Mouse (Mus musculus) intestine, embryonic 14.5 days (tissue): ENCODE results near the gene Aldh1a1. TPM values are rescaled to one million over a fixed set of nuclear protein-coding genes. Genes with fewer than 3 reads are reported as not detected.

Experiments used
- ATAC-seq: fragments of 200-750 bp; cut with Nextera tagmentation; replicated peaks from 2 replicates; pipeline ENCODE4 v1.8.0; 2017; ENCODE audit warnings: low read depth, moderate number of reproducible peaks, moderate TSS enrichment, moderate library complexity; ENCODE audit not compliant: low FRiP score, low TSS enrichment
- DNase-seq: peaks from one replicate; pipeline ENCODE4 v3.0.0-alpha.2; 2018; ENCODE audit warnings: low spot score
- H3K27ac ChIP-seq: fragments of 300-500 bp; sonication (generic); 2 replicates; pipeline ENCODE4 v1.5.1; 2014; ENCODE audit warnings: low read depth, mild to moderate bottlenecking, control low read depth
- H3K27me3 ChIP-seq: fragments of 300-500 bp; sonication (generic); replicated peaks from 2 replicates; pipeline ENCODE4 v1.6.1; 2014; ENCODE audit warnings: low read length, control low read depth; ENCODE audit not compliant: control insufficient read depth, insufficient read depth
- H3K36me3 ChIP-seq: fragments of 300-500 bp; sonication (generic); 2 replicates; pipeline ENCODE4 v1.6.1; 2014; ENCODE audit warnings: low read length, control low read depth; ENCODE audit not compliant: control insufficient read depth, insufficient read depth
- H3K4me1 ChIP-seq: fragments of 300-500 bp; sonication (generic); replicated peaks from 2 replicates; pipeline ENCODE4 v1.6.1; 2014; ENCODE audit warnings: low read length, control low read depth, mixed read lengths; ENCODE audit not compliant: control insufficient read depth, insufficient read depth
- H3K4me2 ChIP-seq: fragments of 300-500 bp; sonication (generic); 2 replicates; pipeline ENCODE4 v1.6.1; 2014; ENCODE audit warnings: low read length
- H3K4me3 ChIP-seq: fragments of 300-500 bp; sonication (generic); 2 replicates; pipeline ENCODE4 v1.5.1; 2014; ENCODE audit warnings: low read depth, low read length, control low read depth, mixed read lengths
- H3K9ac ChIP-seq: fragments of 300-500 bp; sonication (generic); 2 replicates; pipeline ENCODE4 v1.6.1; 2014; ENCODE audit warnings: mild to moderate bottlenecking, low read length
- H3K9me3 ChIP-seq: fragments of 300-500 bp; sonication (generic); 2 replicates; pipeline ENCODE4 v1.6.1; 2016; ENCODE audit warnings: low read length, control low read depth; ENCODE audit not compliant: control insufficient read depth
- WGBS: fragments of 180-500 bp; shearing (Covaris S2); extraction: QIAGEN DNeasy Blood & Tissue Kit; methylation state at CpG from one replicate; pipeline ENCODE4 v1.1.7; 2014; 5-methylcytosine and 5-hydroxymethylcytosine counted together
- polyA plus RNA-seq: library from polyadenylated mRNA; unstranded; fragments of >200 nt; fragmentation: Nextera tagmentation; extraction: Ambion mirVana; gene quantifications from 2 replicates; pipeline ENCODE4 v1.2.1, GENCODE M21; 2014

The Aldh1a1 gene
- polyA plus RNA-seq, 1 experiment from 2014 or later, result 106 TPM

DNA sequence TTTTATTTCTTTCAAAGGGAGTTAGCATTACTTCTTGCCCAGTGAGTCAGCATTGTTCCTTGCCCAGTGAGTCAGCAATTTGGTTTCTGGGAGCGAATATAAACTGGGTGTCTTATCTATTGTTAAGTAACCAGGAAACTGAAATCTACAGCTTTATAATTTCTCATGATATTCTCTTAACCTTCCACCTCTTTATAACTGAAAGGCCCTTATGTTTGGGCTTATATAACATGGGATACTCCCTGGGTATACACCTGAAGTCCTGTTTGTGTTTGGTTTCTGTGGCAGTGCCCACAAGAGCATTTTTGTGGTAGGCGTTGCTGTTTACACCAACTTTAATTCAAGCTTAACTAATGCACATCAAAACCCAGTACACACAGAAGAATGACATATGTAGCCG, 66.4 kb downstream of the Aldh1a1 start:
- Histone ChIP-seq H3K36me3 (no peaks in the 10 kb centered on the region), H3K4me3 (no peak overlapping the region), H3K9me3 (no peaks in the 10 kb centered on the region), H3K9ac (no peak overlapping the region), H3K4me2 (no peak overlapping the region), H3K4me1 (no peaks in the 10 kb centered on the region), H3K27me3 (no peaks in the 10 kb centered on the region), H3K27ac (no peak overlapping the region)
- ATAC-seq, result no peak
- DNase-seq, result no peak
- WGBS, result 80% methylated on average over 3 of the region's 3 CpGs

- no peak for DNase-seq
- no peaks in the 10 kb centered on the region for H3K36me3 ChIP-seq
Observed at GRCm38 (mm10) chr19:20559952-20560351, 67.4 kb downstream of the Aldh1a1 start.

GRCm38 (mm10) chr19:20562396-20562795, 69.9 kb downstream of the Aldh1a1 start:
- Histone ChIP-seq H3K27me3 (no peaks in the 10 kb centered on the region), H3K36me3 (no peaks in the 10 kb centered on the region), H3K4me2 (no peak overlapping the region), H3K27ac (no peak overlapping the region), H3K9ac (no peak overlapping the region), H3K4me1 (no peaks in the 10 kb centered on the region), H3K9me3 (no peaks in the 10 kb centered on the region), H3K4me3 (no peak overlapping the region)
- ATAC-seq (no peak), DNase-seq (no peak)

More at GRCm38 (mm10) chr19:20559952-20560351, 67.4 kb downstream of the Aldh1a1 start:
- Histone ChIP-seq H3K4me3 (no peak overlapping the region), H3K9ac (no peak overlapping the region), H3K9me3 (no peaks in the 10 kb centered on the region), H3K4me2 (no peak overlapping the region), H3K27ac (no peak overlapping the region), H3K27me3 (no peaks in the 10 kb centered on the region), H3K4me1 (no peaks in the 10 kb centered on the region)
- 74% methylated on average over 2 of the region's 2 CpGs for WGBS
- no peak for ATAC-seq

DNA sequence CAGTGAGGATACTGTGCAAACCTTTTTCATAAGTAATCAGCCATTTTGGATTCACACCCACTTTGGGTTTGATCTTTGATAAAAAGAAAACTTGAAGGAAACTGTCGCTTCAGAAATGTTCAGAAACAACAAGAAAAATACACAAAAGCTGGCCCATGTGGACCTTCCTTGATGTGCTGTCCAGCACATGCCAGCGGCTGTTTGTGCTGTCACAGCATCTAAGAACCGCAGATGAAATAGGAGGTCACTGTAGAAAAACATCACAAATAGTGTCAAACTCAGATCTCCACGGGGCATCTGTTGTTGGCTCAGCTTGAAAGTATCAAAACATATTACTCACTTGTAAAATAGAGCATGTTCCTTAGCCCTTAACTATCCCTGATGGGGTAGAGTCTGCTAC, 73.8 kb downstream of the Aldh1a1 start:
- Histone ChIP-seq H3K9me3 (no peaks in the 10 kb centered on the region), H3K4me2 (no peak overlapping the region), H3K36me3 (no peaks in the 10 kb centered on the region), H3K4me1 (no peaks in the 10 kb centered on the region), H3K4me3 (no peak overlapping the region), H3K27me3 (no peaks in the 10 kb centered on the region), H3K27ac (no peak overlapping the region), H3K9ac (no peak overlapping the region)
- DNase-seq (no peak), ATAC-seq (no peak)
- WGBS, result 86% methylated on average over 4 of the region's 4 CpGs

DNA sequence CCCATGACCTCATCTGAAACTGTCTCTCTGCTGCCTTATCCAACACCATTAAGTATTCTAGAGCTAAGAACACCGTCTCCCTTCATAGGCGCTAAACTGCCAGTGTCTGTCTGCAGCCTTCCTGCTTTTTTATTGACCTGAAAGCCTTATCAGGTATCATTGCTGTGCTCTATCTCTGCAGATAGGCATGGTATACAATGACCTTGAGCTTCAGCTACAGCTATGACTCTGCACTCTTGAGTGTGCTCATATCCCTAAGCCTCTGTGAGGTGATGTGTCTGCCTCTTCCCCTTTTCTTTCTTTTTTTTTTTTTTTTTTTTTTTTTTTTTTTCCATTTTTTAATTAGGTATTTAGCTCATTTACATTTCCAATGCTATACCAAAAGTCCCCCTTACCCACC, 74.5 kb downstream of the Aldh1a1 start:
- Histone ChIP-seq H3K4me3 (no peak overlapping the region), H3K4me2 (no peak overlapping the region), H3K27me3 (no peaks in the 10 kb centered on the region), H3K9ac (no peak overlapping the region), H3K9me3 (no peaks in the 10 kb centered on the region), H3K36me3 (no peaks in the 10 kb centered on the region), H3K4me1 (no peaks in the 10 kb centered on the region), H3K27ac (no peak overlapping the region)
- DNase-seq (no peak), ATAC-seq (no peak)
- WGBS, result 79% methylated on average over 2 of the region's 2 CpGs

DNA sequence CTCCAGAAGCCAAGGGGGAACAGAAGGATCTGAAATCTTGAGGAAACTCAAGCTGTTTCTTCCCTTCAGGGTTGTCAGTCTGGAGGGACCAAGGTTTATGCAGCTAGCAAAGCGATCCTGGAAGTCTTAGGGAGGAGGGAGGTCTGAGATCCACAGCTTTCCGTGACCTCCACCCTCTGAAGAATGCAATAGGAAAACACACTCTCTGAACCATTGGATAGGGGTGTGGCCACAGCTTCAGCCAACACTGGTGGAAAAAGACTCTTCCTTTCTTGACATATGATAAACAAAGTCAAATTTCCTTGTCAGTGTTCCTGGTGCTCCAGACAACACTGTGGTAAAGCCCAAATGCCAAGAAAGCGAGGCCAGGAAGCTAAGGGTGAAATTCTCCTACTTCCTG, 84.5 kb downstream of the Aldh1a1 start:
- Histone ChIP-seq H3K9ac (no peak overlapping the region), H3K4me1 (peaks cover 6% of the 10 kb centered on the region; the same call in 1 of the 2 replicates), H3K27me3 (no peaks in the 10 kb centered on the region), H3K27ac (peak overlapping the region; percentile 77), H3K9me3 (no peaks in the 10 kb centered on the region), H3K36me3 (no peaks in the 10 kb centered on the region), H3K4me3 (no peak overlapping the region), H3K4me2 (no peak overlapping the region)
- 53% methylated on average over 3 of the region's 3 CpGs for WGBS
- no peak for ATAC-seq
- DNase-seq, result no peak

- Histone ChIP-seq H3K4me2 (no peak overlapping the region), H3K4me3 (no peak overlapping the region), H3K27ac (peak overlapping the region; percentile 77), H3K9ac (no peak overlapping the region), H3K27me3 (no peaks in the 10 kb centered on the region), H3K4me1 (peaks cover 6% of the 10 kb centered on the region; the same call in 1 of the 2 replicates), H3K36me3 (no peaks in the 10 kb centered on the region), H3K9me3 (no peaks in the 10 kb centered on the region)
- DNase-seq (no peak), ATAC-seq (no peak)
- WGBS, result 38% methylated on average over 5 of the region's 5 CpGs
Observed at GRCm38 (mm10) chr19:20577429-20577828, 84.9 kb downstream of the Aldh1a1 start.

GRCm38 (mm10) chr19:20599951-20600350, 107.4 kb downstream of the Aldh1a1 start:
- Histone ChIP-seq H3K36me3 (no peaks in the 10 kb centered on the region), H3K27me3 (no peaks in the 10 kb centered on the region), H3K9ac (no peak overlapping the region), H3K4me3 (no peak overlapping the region), H3K4me2 (no peak overlapping the region), H3K4me1 (peaks cover 4% of the 10 kb centered on the region; the same call in 1 of the 2 replicates), H3K27ac (no peak overlapping the region), H3K9me3 (no peaks in the 10 kb centered on the region)
- no peak for ATAC-seq
- DNase-seq, result no peak

- Histone ChIP-seq H3K4me1 (peaks cover 4% of the 10 kb centered on the region; the same call in 1 of the 2 replicates), H3K9ac (no peak overlapping the region; the same call in 1 of the 2 replicates), H3K9me3 (no peaks in the 10 kb centered on the region), H3K4me2 (peak overlapping the region; percentile 36), H3K27me3 (no peaks in the 10 kb centered on the region), H3K36me3 (no peaks in the 10 kb centered on the region), H3K4me3 (peak overlapping the region; percentile 24; the same call in 1 of the 2 replicates), H3K27ac (peak overlapping the region; percentile 43; the same call in 1 of the 2 replicates)
- ATAC-seq (peak; percentile 64), DNase-seq (peak; percentile 58)
- 55% methylated on average over 3 of the region's 3 CpGs for WGBS
Observed at GRCm38 (mm10) chr19:20601739-20602138, 109.2 kb downstream of the Aldh1a1 start.
